Mouse (Mus musculus): ENCODE measurements around the gene Swap70. TPM values are rescaled to one million over a fixed set of nuclear protein-coding genes. Genes with fewer than 3 reads are reported as not detected.

The Swap70 gene
- 18.3 and 22.3 TPM in 2 replicates for total RNA-seq (2012; rRNA removed)
- polyA plus RNA-seq (2012; ENCODE audit: insufficient read depth in 1 of 2, insufficient read length in 2 of 2, low read depth in 1 of 2, low replicate concordance in 2 of 2, missing spikeins in 1 of 2) = 10 to 100 TPM in 1 of 2 experiments, not detected in 1; 23.3 TPM

- Histone ChIP-seq H3K27ac (ENCODE audit: control insufficient read depth, low read depth, low read length) (peak within 1 kb of the TSS; percentile 66), H3K9ac (ENCODE audit: control insufficient read depth, low read depth, low read length, poor library complexity, severe bottlenecking) (peak within 1 kb of the TSS; percentile 76), H3K79me2 (ENCODE audit: control insufficient read depth, insufficient read depth, low read length, poor library complexity) (peaks cover 16% of the 10 kb centered on the region), H3K27me3 (ENCODE audit: control insufficient read depth in 1 of 2, insufficient read depth in 2 of 2, low read length in 2 of 2) (no peaks in the 10 kb centered on the region), H3K4me3 (ENCODE audit: control insufficient read depth in 1 of 2, insufficient read depth in 1 of 2, low read depth in 2 of 2, low read length in 2 of 2) (peak within 1 kb of the TSS; percentile 75 to 86), H3K36me3 (ENCODE audit: control insufficient read depth in 1 of 2, insufficient read depth in 2 of 2, low read length in 2 of 2) (peaks cover under 1 to 14% of the 10 kb centered on the region in 2 experiments; a peak in 3 of 4 replicates), H3K4me1 (ENCODE audit: control insufficient read depth in 1 of 2, insufficient read depth in 2 of 2, low read length in 2 of 2) (peaks cover 7 to 14% of the 10 kb centered on the region in 2 experiments), H3K9me3 (replicated peaks; ENCODE audit: insufficient read depth, low read length) (no peaks in the 10 kb centered on the region)
- 0 out of 2 replicates have a peak, but pooled peaks have one; percentile 25 for TF ChIP-seq TBP (IDR thresholded peaks at IDR 0.05; ENCODE audit: low read depth, low read length)
- TF ChIP-seq SIN3A (IDR thresholded peaks at IDR 0.05; ENCODE audit: low read length) = peak; percentile 58; the same call in 1 of the 2 replicates
- peak; percentile 93 for TF ChIP-seq POLR2AphosphoS2 (IDR thresholded peaks at IDR 0.05; ENCODE audit: low read length)
- peak; percentile 58 for TF ChIP-seq HCFC1 (IDR thresholded peaks at IDR 0.05; ENCODE audit: low read depth, low read length)
- TF ChIP-seq BHLHE40 (IDR thresholded peaks at IDR 0.05; ENCODE audit: borderline replicate concordance, low read depth, low read length) = 0 out of 2 replicates have a peak, but pooled peaks have one; percentile 35
- TF ChIP-seq TCF12 (IDR thresholded peaks at IDR 0.05; ENCODE audit: low read depth, low read length) = peak; percentile 66; the same call in 1 of the 2 replicates
- TF ChIP-seq EP300 (IDR thresholded peaks at IDR 0.05; ENCODE audit: low read depth in 1 of 2, low read length in 2 of 2) = no peak
- TF ChIP-seq USF1 (IDR thresholded peaks at IDR 0.05; ENCODE audit: low read depth, low read length) = peak; percentile 96
- peak in 1 of 2 experiments; percentile 80; a peak in 3 of 4 replicates for TF ChIP-seq USF2 (IDR thresholded peaks at IDR 0.05; ENCODE audit: borderline replicate concordance in 1 of 2, insufficient read depth in 1 of 2, low read depth in 1 of 2, low read length in 2 of 2)
- peak in 2 of 3 experiments; percentile 30 to 46; a peak in 4 of 6 replicates for TF ChIP-seq CTCF (IDR thresholded peaks at IDR 0.05 in 2 of 3, conservative IDR thresholded peaks at IDR 0.05 in 1 of 3; ENCODE audit: control insufficient read depth in 1 of 3, insufficient read depth in 1 of 3, low read depth in 2 of 3, low read length in 3 of 3, poor library complexity in 1 of 3, severe bottlenecking in 1 of 3)
- no peak for TF ChIP-seq CHD1 (IDR thresholded peaks at IDR 0.05; ENCODE audit: low read depth, low read length)
- TF ChIP-seq NELFE (IDR thresholded peaks at IDR 0.05; ENCODE audit: low read depth, low read length) = peak; percentile 94
- TF ChIP-seq MYC (IDR thresholded peaks at IDR 0.05; ENCODE audit: low read depth, low read length) = no peak
- TF ChIP-seq MEF2A (IDR thresholded peaks at IDR 0.05; ENCODE audit: extremely low read depth, insufficient replicate concordance, low read depth, low read length, poor library complexity, severe bottlenecking) = no peak
- TF ChIP-seq POLR2A (IDR thresholded peaks at IDR 0.05; ENCODE audit: control insufficient read depth in 1 of 2, insufficient read depth in 1 of 2, low read depth in 1 of 2, low read length in 2 of 2, poor library complexity in 1 of 2) = peak; percentile 91 to 96
- TF ChIP-seq ETS1 (IDR thresholded peaks at IDR 0.05; ENCODE audit: low read depth, low read length) = 0 out of 2 replicates have a peak, but pooled peaks have one; percentile 36
- peak; percentile 66; the same call in 1 of the 2 replicates for TF ChIP-seq MXI1 (IDR thresholded peaks at IDR 0.05; ENCODE audit: low read depth, low read length)
- peak; percentile 95 for TF ChIP-seq ZMIZ1 (IDR thresholded peaks at IDR 0.05; ENCODE audit: low read depth, low read length)
- peak; percentile 93 for DNase-seq (ENCODE audit: low read depth, low spot score)
Observed at GRCm38 (mm10) chr7:110221586-110222481, at the start of gene Swap70. Gene Swap70, plus strand, starts transcription at chr7:110221711.
